Mouse (Mus musculus): ENCODE measurements around the gene Acot4. TPM values are rescaled to one million over a fixed set of nuclear protein-coding genes. Genes with fewer than 3 reads are reported as not detected.
"Not testable (repeated sequence)": the region's sequence is repeated elsewhere in the genome, so short reads cannot be mapped to it uniquely, and the experiment has no call there.

Gene Acot4
- polyA plus RNA-seq, 1 experiment from 2014 or later, result 3.4 TPM

GRCm38 (mm10) chr12:84077371-84077990 lies 39.3 kb downstream of the Acot4 start:
- 87% methylated on average over 4 of the region's 4 CpGs for WGBS
- H3K4me2 ChIP-seq (replicated peaks; ENCODE audit: low read depth, low read length), result no peak overlapping the region
- H3K4me3 ChIP-seq (ENCODE audit: low read length), result no peak overlapping the region
- ATAC-seq (ENCODE audit: low FRiP score, low TSS enrichment), result no peak
- no peaks in the 10 kb centered on the region for H3K4me1 ChIP-seq (ENCODE audit: control insufficient read depth, insufficient read depth, low read length)
- H3K9ac ChIP-seq (ENCODE audit: low read depth, low read length), result no peak overlapping the region
- no peaks in the 10 kb centered on the region for H3K27me3 ChIP-seq (ENCODE audit: control insufficient read depth, insufficient read depth, low read length)
- H3K27ac ChIP-seq (ENCODE audit: low read depth, low read length), result no peak overlapping the region
- no peaks in the 10 kb centered on the region for H3K9me3 ChIP-seq (ENCODE audit: control insufficient read depth, low read length)
- no peaks in the 10 kb centered on the region for H3K36me3 ChIP-seq (ENCODE audit: control insufficient read depth, insufficient read depth, low read length)

DNA sequence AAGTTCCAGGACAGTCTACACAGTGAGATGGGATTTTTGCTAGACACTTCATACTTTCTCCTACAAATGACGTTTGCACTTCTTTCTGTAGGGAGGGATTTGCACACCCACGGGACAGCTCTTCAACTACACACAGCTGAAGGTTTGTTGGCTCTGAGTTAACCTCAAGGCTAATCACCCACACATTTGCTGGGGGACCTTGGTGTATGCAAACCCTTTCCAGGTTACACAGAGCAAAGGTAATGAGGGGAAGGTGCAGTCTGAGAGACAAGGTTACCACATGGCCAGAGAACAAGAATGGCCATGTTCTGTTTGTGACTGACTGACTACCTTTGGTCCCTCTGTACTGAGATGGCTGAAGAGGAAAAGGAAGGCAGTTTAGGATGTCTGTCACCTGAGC lies 45.7 kb downstream of the Acot4 start:
- 86% methylated on average over 2 of the region's 2 CpGs for WGBS
- H3K9ac ChIP-seq (ENCODE audit: low read depth, low read length), result no peak overlapping the region
- no peak overlapping the region for H3K4me2 ChIP-seq (replicated peaks; ENCODE audit: low read depth, low read length)
- H3K27ac ChIP-seq (ENCODE audit: low read depth, low read length), result no peak overlapping the region
- no peaks in the 10 kb centered on the region for H3K4me1 ChIP-seq (ENCODE audit: control insufficient read depth, insufficient read depth, low read length)
- H3K27me3 ChIP-seq (ENCODE audit: control insufficient read depth, insufficient read depth, low read length), result no peaks in the 10 kb centered on the region
- peaks cover 2% of the 10 kb centered on the region; the same call in 1 of the 2 replicates for H3K9me3 ChIP-seq (ENCODE audit: control insufficient read depth, low read length)
- no peak overlapping the region for H3K4me3 ChIP-seq (ENCODE audit: low read length)
- H3K36me3 ChIP-seq (ENCODE audit: control insufficient read depth, insufficient read depth, low read length), result no peaks in the 10 kb centered on the region
- ATAC-seq (ENCODE audit: low FRiP score, low TSS enrichment), result no peak

GRCm38 (mm10) chr12:84084581-84084980 lies 46.4 kb downstream of the Acot4 start:
- H3K27ac ChIP-seq (ENCODE audit: low read depth, low read length), result no peak overlapping the region
- H3K27me3 ChIP-seq (ENCODE audit: control insufficient read depth, insufficient read depth, low read length), result no peaks in the 10 kb centered on the region
- peaks cover 7% of the 10 kb centered on the region; the same call in 1 of the 2 replicates for H3K9me3 ChIP-seq (ENCODE audit: control insufficient read depth, low read length)
- H3K4me2 ChIP-seq (replicated peaks; ENCODE audit: low read depth, low read length), result no peak overlapping the region
- no peak overlapping the region for H3K9ac ChIP-seq (ENCODE audit: low read depth, low read length)
- no peak for ATAC-seq (ENCODE audit: low FRiP score, low TSS enrichment)
- H3K4me1 ChIP-seq (ENCODE audit: control insufficient read depth, insufficient read depth, low read length), result no peaks in the 10 kb centered on the region
- H3K4me3 ChIP-seq (ENCODE audit: low read length), result no peak overlapping the region
- 78% methylated on average over 4 of the region's 4 CpGs for WGBS
- H3K36me3 ChIP-seq (ENCODE audit: control insufficient read depth, insufficient read depth, low read length), result no peaks in the 10 kb centered on the region

DNA sequence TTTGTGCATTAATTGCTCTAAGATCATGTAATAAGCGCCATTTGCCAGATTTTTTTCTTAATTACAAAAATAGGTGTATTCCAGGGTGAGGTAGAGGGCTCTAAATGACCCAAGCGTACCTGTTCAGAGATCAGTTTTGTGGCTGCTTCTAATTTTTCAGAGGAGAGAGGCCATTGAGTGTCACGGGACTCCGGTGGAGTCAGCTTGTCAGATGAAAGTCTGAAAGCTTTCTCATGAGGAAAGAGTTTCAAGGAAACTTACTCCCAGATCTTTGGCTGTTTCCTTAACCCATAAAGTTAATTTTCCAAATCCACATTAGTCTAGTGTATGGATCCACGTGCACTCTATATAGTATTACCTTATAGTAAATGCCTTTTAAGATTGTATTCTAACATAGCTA lies 56.5 kb downstream of the Acot4 start:
- not testable (repeated sequence) for H3K36me3 ChIP-seq (ENCODE audit: control insufficient read depth, insufficient read depth, low read length); ATAC-seq (ENCODE audit: low FRiP score, low TSS enrichment); H3K27ac ChIP-seq (ENCODE audit: low read depth, low read length); H3K27me3 ChIP-seq (ENCODE audit: control insufficient read depth, insufficient read depth, low read length); H3K4me1 ChIP-seq (ENCODE audit: control insufficient read depth, insufficient read depth, low read length); H3K9me3 ChIP-seq (ENCODE audit: control insufficient read depth, low read length); H3K9ac ChIP-seq (ENCODE audit: low read depth, low read length); H3K4me2 ChIP-seq (replicated peaks; ENCODE audit: low read depth, low read length); H3K4me3 ChIP-seq (ENCODE audit: low read length)
- 95% methylated on average over 5 of the region's 5 CpGs for WGBS

Other genes with a start within 250 kb of the Acot4 start
- 26.4 and 34.1 TPM in 2 replicates for gene Numb, start 116.4 kb upstream of the Acot4 start, polyA plus RNA-seq (2014; fragmentation: Nextera tagmentation; extraction: Ambion mirVana)
- gene Riox1, start 87.8 kb upstream of the Acot4 start, polyA plus RNA-seq (2014; fragmentation: Nextera tagmentation; extraction: Ambion mirVana), result 14.1 and 16.2 TPM in 2 replicates
- not detected in 2 replicates for gene Heatr4, start 53.5 kb upstream of the Acot4 start, polyA plus RNA-seq (2014; fragmentation: Nextera tagmentation; extraction: Ambion mirVana)
- 32.7 and 37.5 TPM in 2 replicates for gene Acot2, start 50.5 kb upstream of the Acot4 start, polyA plus RNA-seq (2014; fragmentation: Nextera tagmentation; extraction: Ambion mirVana)
- 48.9 and 55.2 TPM in 2 replicates for gene Acot1, start 28.9 kb upstream of the Acot4 start, polyA plus RNA-seq (2014; fragmentation: Nextera tagmentation; extraction: Ambion mirVana)
- not detected in 2 replicates for gene Gm49366, start 556 bp downstream of the Acot4 start, polyA plus RNA-seq (2014; fragmentation: Nextera tagmentation; extraction: Ambion mirVana)
- 0.55 and 0.79 TPM in 2 replicates for gene Acot3, start 13.8 kb downstream of the Acot4 start, polyA plus RNA-seq (2014; fragmentation: Nextera tagmentation; extraction: Ambion mirVana)
- gene Acot5, start 30.9 kb downstream of the Acot4 start, polyA plus RNA-seq (2014; fragmentation: Nextera tagmentation; extraction: Ambion mirVana), result not detected in 2 replicates
- 1.7 and 2.0 TPM in 2 replicates for gene Acot6, start 62.3 kb downstream of the Acot4 start, polyA plus RNA-seq (2014; fragmentation: Nextera tagmentation; extraction: Ambion mirVana)
- gene Dnal1, start 76.0 kb downstream of the Acot4 start, polyA plus RNA-seq (2014; fragmentation: Nextera tagmentation; extraction: Ambion mirVana), result 5.1 and 5.5 TPM in 2 replicates
- 0.24 and 0.51 TPM in 2 replicates for gene Pnma1, start 110.1 kb downstream of the Acot4 start, polyA plus RNA-seq (2014; fragmentation: Nextera tagmentation; extraction: Ambion mirVana)
- 5.8 and 9.3 TPM in 2 replicates for gene Elmsan1, start 180.5 kb downstream of the Acot4 start, polyA plus RNA-seq (2014; fragmentation: Nextera tagmentation; extraction: Ambion mirVana)
- gene Ptgr2, start 246.9 kb downstream of the Acot4 start, polyA plus RNA-seq (2014; fragmentation: Nextera tagmentation; extraction: Ambion mirVana), result 12.8 and 21.1 TPM in 2 replicates